Mouse (Mus musculus) hindbrain, embryonic 13.5 days (tissue): ENCODE data around the gene Nagpa. TPM values are rescaled to one million over a fixed set of nuclear protein-coding genes. Genes with fewer than 3 reads are reported as not detected.

Experiments
- ATAC-seq: fragments of 200-750 bp; cut with Nextera tagmentation; 2 replicates; pipeline ENCODE4 v1.8.0; 2017; ENCODE audit warnings: moderate TSS enrichment; ENCODE audit not compliant: low FRiP score
- H3K27ac ChIP-seq: fragments of 300-500 bp; sonication (generic); 2 replicates; pipeline ENCODE4 v1.5.1; 2015; ENCODE audit warnings: inconsistent platforms, mild to moderate bottlenecking, moderate library complexity
- H3K27me3 ChIP-seq: fragments of 300-500 bp; sonication (generic); 2 replicates; pipeline ENCODE4 v1.6.1; 2015; ENCODE audit warnings: mild to moderate bottlenecking, inconsistent platforms
- H3K36me3 ChIP-seq: fragments of 300-500 bp; sonication (generic); 2 replicates; pipeline ENCODE4 v1.6.1; 2015; ENCODE audit warnings: mild to moderate bottlenecking, inconsistent platforms
- H3K4me1 ChIP-seq: fragments of 300-500 bp; sonication (generic); replicated peaks from 2 replicates; pipeline ENCODE4 v1.6.1; 2015; ENCODE audit warnings: inconsistent platforms
- H3K4me2 ChIP-seq: fragments of 300-500 bp; sonication (generic); 2 replicates; pipeline ENCODE4 v1.6.1; 2015; ENCODE audit warnings: inconsistent platforms, mild to moderate bottlenecking, moderate library complexity
- H3K4me3 ChIP-seq: fragments of 300-500 bp; sonication (generic); 2 replicates; pipeline ENCODE4 v1.5.1; 2015; ENCODE audit warnings: mild to moderate bottlenecking, inconsistent platforms
- H3K9ac ChIP-seq: fragments of 300-500 bp; sonication (generic); 2 replicates; pipeline ENCODE4 v1.6.1; 2015; ENCODE audit warnings: mild to moderate bottlenecking, inconsistent platforms
- H3K9me3 ChIP-seq: fragments of 300-500 bp; sonication (generic); 2 replicates; pipeline ENCODE4 v1.6.1; 2016; ENCODE audit warnings: inconsistent platforms
- WGBS: fragments of 180-500 bp; shearing (Covaris S2); methylation state at CpG from one replicate; pipeline ENCODE4 v1.1.7; 2015; 5-methylcytosine and 5-hydroxymethylcytosine counted together
- polyA plus RNA-seq: library from polyadenylated mRNA; unstranded; fragments of >200 nt; fragmentation: Nextera tagmentation; extraction: Ambion mirVana; gene quantifications from 2 replicates; pipeline ENCODE4 v1.2.1, GENCODE M21; 2015

The Nagpa gene
- polyA plus RNA-seq, 1 experiment from 2014 or later: 12.1 TPM

DNA sequence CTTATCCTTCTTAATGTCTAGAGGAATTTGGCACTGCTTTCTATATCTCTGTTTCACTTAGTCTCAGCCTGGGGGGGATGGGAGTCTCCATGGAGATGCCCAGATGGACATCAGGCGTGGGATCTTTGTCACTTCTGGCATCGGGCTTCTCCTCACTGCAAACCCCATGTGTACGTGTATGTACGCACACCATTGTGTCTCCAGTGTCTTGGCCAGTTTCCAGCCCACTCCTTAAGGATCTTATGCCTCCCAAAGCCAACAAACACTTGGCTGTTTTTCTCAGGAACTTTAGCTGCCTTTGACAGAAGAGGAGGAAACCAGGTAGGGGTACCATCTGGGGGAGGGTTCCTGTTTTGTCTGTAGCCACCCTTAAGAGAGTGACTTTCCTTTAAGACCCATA, 17.6 kb upstream of the Nagpa start:
- Histone ChIP-seq H3K9me3 (no peaks in the 10 kb centered on the region), H3K27ac (no peak overlapping the region), H3K4me3 (no peak overlapping the region), H3K9ac (no peak overlapping the region), H3K4me2 (no peak overlapping the region), H3K36me3 (no peaks in the 10 kb centered on the region), H3K4me1 (no peaks in the 10 kb centered on the region), H3K27me3 (peaks cover 27% of the 10 kb centered on the region; the same call in 1 of the 2 replicates)
- WGBS: 58% methylated on average over 4 of the region's 4 CpGs
- ATAC-seq: no peak

DNA sequence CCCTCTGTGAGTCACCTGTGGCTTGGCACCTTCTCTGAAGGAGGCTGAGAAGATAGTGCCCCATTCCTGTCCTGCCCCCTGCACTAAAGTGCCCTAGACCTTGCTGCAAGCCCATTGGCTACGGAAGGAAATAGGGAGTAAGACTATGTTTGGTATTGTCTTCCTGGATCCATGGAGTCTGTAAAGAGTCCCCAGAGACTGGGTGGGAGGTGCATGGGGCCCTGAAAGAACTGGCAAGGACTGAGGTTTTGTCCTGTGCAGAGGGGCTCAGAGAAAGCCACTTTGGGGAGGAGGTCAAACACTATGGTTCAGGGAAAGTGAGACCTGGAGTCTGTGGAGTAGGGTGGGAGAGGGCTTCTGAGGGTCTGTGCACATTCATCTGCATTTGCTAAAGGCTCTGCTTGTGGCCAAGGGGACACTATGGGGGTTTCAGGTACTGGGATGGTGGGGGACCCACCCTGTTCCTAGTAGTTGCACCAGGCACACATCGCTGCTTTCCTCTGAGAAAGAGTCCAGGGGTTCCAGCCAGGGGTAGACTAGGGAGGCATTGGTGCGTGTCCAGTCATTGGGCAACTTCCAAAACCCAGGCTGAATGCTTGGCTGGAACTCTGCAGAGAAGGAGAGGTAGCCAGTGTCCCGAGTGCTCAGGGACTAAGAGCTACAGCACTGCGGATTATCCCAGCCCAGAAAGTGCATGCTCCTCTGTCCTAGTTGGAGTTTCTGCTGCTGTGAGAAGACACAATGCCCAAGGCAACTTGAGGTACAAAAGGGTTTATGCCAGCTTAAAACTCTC, 13.7 kb upstream of the Nagpa start:
- no peaks in the 10 kb centered on the region for H3K36me3 ChIP-seq
- no peak overlapping the region for H3K9ac ChIP-seq
- no peaks in the 10 kb centered on the region for H3K9me3 ChIP-seq
- H3K4me3 ChIP-seq: no peak overlapping the region
- no peak overlapping the region for H3K27ac ChIP-seq
- no peak overlapping the region for H3K4me2 ChIP-seq
- no peaks in the 10 kb centered on the region for H3K4me1 ChIP-seq
- 73% methylated on average over 5 of the region's 5 CpGs for WGBS
- ATAC-seq: no peak
- H3K27me3 ChIP-seq: peaks cover 28% of the 10 kb centered on the region; the same call in 1 of the 2 replicates

DNA sequence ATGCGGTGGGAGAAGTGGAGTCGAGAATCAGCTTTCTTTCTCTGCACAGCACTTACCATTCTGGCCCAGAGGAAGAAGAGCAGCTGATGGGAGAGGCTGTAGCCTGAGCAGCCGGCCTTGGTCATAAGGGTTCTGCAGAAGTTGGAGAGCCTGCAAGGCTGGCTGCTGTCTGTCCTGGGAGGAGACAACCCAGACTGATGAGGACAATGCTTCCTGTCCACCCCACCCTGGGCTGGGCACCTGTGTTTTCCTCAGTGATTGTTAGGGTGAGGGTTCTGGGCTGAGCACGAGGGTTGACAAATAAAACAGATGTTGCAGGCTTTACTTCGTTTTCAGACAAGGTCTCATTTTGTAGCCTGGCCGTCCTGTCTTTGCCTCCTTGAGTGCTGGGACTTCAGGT, 12.9 kb upstream of the Nagpa start:
- Histone ChIP-seq H3K27me3 (peaks cover 23% of the 10 kb centered on the region; the same call in 1 of the 2 replicates), H3K36me3 (no peaks in the 10 kb centered on the region), H3K27ac (no peak overlapping the region), H3K9me3 (no peaks in the 10 kb centered on the region), H3K4me3 (no peak overlapping the region), H3K4me2 (no peak overlapping the region), H3K4me1 (no peaks in the 10 kb centered on the region), H3K9ac (no peak overlapping the region)
- no peak for ATAC-seq
- WGBS: 73% methylated on average over 6 of the region's 6 CpGs

DNA sequence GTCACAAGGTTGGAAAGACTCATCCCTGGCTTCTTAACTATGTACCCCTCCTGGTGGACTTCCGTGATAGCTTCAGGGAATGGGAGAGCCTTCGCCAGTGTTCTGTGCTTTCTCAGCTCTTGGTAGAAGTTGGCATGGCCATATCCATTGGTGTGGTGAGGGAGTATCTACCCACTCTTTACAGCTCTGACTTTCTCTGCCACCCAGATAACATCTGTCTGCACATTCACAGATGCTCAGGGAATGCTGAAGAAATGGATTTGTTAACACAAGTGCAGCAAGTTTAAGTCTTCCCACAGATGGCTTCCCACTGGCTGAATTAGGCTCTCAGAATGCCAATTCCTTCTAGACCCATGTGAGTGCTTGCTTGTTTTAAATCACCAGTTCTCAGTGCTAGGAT, 10.3 kb upstream of the Nagpa start:
- H3K4me1 ChIP-seq: no peaks in the 10 kb centered on the region
- H3K4me3 ChIP-seq: no peak overlapping the region
- no peak overlapping the region for H3K9ac ChIP-seq
- H3K27me3 ChIP-seq: 0 out of 2 replicates have a peak, but pooled peaks cover 23% of the 10 kb centered on the region
- H3K36me3 ChIP-seq: no peaks in the 10 kb centered on the region
- no peak overlapping the region for H3K4me2 ChIP-seq
- H3K9me3 ChIP-seq: no peaks in the 10 kb centered on the region
- no peak for ATAC-seq
- 95% methylated on average over 2 of the region's 2 CpGs for WGBS
- H3K27ac ChIP-seq: no peak overlapping the region

DNA sequence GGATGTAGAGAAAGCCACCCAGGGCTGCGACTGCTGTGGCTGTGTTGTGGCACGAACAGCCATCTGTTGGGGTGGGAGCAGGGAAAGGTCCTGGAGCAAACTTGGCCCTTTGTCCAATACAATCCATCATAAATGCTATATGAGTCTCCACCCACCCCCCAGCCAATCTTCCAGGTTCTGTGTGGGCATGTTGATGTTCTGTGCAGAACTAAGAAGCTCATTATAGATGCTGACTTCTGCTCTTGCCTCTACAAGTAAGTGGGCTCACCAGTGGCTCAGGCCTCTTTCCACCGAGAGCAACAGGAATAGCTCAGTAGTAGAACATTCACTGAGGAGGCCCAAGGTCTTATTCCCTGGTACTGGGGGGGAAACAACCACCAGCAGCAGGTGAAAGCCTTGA, 8.3 kb upstream of the Nagpa start:
- H3K9ac ChIP-seq: no peak overlapping the region
- H3K27ac ChIP-seq: no peak overlapping the region
- H3K27me3 ChIP-seq: 0 out of 2 replicates have a peak, but pooled peaks cover 13% of the 10 kb centered on the region
- no peak overlapping the region for H3K4me3 ChIP-seq
- H3K4me2 ChIP-seq: no peak overlapping the region
- WGBS: 86% methylated on average over 3 of the region's 3 CpGs
- no peaks in the 10 kb centered on the region for H3K36me3 ChIP-seq
- H3K9me3 ChIP-seq: no peaks in the 10 kb centered on the region
- H3K4me1 ChIP-seq: no peaks in the 10 kb centered on the region
- ATAC-seq: no peak

DNA sequence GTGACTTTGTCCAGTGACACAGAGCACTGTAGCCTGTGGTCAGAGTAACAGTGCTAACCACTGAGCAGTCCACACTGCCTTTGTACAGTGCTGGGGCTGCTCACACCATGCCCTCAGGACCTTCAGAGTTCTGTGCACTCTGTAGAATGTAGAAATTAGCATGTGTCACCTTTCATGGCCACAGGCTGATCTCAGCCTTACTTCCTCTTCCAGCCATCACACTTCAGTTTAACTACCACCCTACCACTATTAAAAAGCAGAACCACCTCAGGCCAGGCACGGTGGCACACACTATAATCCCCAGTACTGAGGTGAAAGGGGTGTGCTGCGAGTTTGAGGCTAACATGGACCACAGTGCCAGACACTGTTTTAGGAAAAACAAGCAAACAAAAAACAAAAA, 6.6 kb upstream of the Nagpa start:
- Histone ChIP-seq H3K27ac (no peak overlapping the region), H3K36me3 (no peaks in the 10 kb centered on the region), H3K4me2 (no peak overlapping the region), H3K27me3 (peaks cover 11% of the 10 kb centered on the region; the same call in 1 of the 2 replicates), H3K9ac (no peak overlapping the region), H3K9me3 (no peaks in the 10 kb centered on the region), H3K4me3 (no peak overlapping the region), H3K4me1 (no peaks in the 10 kb centered on the region)
- WGBS: 81% methylated on average over 2 of the region's 2 CpGs
- no peak for ATAC-seq

DNA sequence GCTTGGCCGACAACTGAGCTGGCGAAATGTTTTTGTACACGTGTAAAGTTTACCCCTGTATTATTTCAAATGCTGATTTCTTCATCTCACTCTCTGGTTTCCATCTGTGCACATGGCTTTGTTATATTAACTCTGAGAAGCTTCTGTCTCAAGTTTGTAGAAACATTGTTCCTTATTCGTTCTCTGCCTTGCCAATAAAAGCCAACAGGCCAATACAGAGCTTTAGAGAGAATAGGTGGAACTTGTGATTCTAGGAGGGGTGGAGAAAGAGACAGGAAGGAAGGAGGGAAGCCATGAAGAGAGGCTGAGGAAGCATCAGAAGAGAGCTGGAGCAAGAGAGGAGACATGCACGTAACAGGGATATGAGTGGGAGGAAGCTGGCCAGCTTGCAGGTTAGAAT, 2.2 kb upstream of the Nagpa start:
- no peak overlapping the region for H3K4me2 ChIP-seq
- H3K9ac ChIP-seq: no peak overlapping the region
- H3K27me3 ChIP-seq: peaks cover 19% of the 10 kb centered on the region
- no peak overlapping the region for H3K4me3 ChIP-seq
- H3K9me3 ChIP-seq: no peaks in the 10 kb centered on the region
- H3K36me3 ChIP-seq: no peaks in the 10 kb centered on the region
- ATAC-seq: no peak
- 80% methylated on average over 5 of the region's 5 CpGs for WGBS
- H3K4me1 ChIP-seq: peaks cover 17% of the 10 kb centered on the region
- no peak overlapping the region for H3K27ac ChIP-seq

DNA sequence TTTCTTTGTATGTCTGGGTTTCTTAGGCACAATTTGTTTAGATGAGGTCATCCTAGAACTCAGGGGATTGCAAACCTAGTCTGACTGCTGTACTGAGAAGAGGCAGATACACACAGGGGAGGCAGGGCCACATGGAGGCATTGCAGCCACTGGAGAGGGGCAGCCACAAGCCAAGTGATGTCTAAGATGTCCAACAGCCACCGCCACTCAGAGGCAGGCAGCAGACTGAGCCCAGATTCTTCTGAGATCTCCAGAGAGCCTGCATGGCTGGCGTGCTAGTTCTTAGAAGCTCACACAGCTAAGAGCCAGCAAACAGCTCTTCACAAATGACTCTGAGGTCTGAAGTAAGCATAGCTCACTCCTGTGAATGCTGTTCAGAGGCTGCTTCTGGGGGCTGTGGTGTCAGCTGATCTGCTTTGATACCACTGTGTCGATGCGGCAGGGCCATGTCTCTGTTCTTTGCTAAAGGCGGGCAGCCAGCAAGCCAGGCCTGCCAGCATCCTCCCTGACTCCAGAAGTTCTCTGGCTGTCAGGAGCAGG, 1.7 kb upstream of the Nagpa start:
- H3K27ac ChIP-seq: no peak overlapping the region
- 90% methylated on average over 5 of the region's 5 CpGs for WGBS
- H3K27me3 ChIP-seq: peaks cover 19% of the 10 kb centered on the region
- ATAC-seq: no peak
- H3K36me3 ChIP-seq: peaks cover under 1% of the 10 kb centered on the region; the same call in 1 of the 2 replicates
- H3K4me3 ChIP-seq: no peak overlapping the region
- H3K9me3 ChIP-seq: no peaks in the 10 kb centered on the region
- H3K4me2 ChIP-seq: no peak overlapping the region
- peaks cover 17% of the 10 kb centered on the region for H3K4me1 ChIP-seq
- H3K9ac ChIP-seq: no peak overlapping the region

DNA sequence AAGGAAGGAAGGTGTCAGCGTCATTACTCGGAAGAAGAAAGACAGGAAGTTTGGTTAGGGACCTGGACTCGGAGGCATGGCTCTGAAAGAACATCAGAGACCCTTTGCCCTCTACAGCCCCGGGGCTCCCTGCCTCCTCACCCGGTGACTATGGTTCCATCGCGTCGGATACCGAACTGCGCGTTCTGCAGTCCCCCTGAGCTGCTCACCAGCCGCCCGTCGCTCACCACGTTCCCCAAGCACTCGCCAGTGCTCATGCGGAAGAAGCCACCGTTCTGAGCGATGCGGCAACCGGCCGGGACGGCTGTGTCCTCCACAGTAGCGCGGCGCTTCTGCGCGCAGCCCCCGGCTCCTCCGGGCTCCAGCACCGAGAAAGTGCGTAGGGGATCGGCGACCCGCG, 612 bp downstream of the Nagpa start:
- Histone ChIP-seq H3K27me3 (peaks cover 13% of the 10 kb centered on the region), H3K36me3 (peaks cover 19% of the 10 kb centered on the region), H3K4me3 (peak overlapping the region; percentile 73), H3K4me1 (peaks cover 17% of the 10 kb centered on the region), H3K9ac (peak overlapping the region; percentile 71), H3K9me3 (no peaks in the 10 kb centered on the region), H3K27ac (no peak overlapping the region), H3K4me2 (peak overlapping the region; percentile 91)
- WGBS: 2% methylated on average over 36 of the region's 36 CpGs
- ATAC-seq: no peak; the same call in none of the 2 replicates

DNA sequence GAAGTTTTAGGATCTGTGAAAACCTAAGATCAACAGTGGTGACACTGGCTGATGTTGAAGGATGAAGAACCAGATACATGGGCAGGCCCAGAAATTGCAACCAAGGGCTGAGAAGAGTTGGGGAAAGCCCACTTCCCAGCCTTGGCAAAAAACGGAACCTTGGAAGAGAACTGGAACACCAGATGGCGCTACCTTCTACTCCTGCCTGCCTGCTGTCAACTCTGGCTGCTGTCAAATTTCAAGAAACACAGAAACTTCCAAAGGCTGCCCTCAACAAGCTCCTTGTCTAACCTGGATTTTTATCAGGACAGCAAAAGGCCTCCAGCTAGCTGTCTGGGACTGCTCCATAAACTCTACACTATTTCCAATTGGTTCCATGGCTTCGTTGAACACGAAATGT, 1.1 kb downstream of the Nagpa start:
- WGBS: 13% methylated on average over 4 of the region's 4 CpGs
- Histone ChIP-seq H3K9me3 (no peaks in the 10 kb centered on the region), H3K4me3 (peak overlapping the region; percentile 73), H3K4me2 (peak overlapping the region; percentile 91), H3K27ac (no peak overlapping the region), H3K36me3 (peaks cover 20% of the 10 kb centered on the region), H3K27me3 (peaks cover 13% of the 10 kb centered on the region), H3K4me1 (peaks cover 17% of the 10 kb centered on the region), H3K9ac (no peak overlapping the region)
- no peak for ATAC-seq

DNA sequence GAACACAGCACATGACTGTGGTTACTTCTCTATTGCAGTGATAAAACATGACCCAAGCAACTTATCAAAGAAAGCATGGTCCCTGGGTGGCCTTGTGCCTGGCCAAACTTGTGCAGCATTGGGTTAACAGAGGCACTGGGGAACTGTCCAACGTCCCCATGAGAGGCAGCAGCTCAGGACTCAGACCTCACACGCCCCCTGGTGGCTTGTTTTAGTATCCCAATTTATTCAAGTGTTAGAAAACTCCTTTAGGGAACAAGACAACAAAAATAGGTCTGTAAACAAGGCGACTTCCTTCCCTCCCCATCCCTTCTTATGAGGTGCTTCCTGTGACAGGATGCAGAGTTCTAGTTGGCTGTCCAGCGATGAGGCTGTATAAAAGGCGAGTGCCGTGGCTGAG, 8.7 kb downstream of the Nagpa start:
- no peaks in the 10 kb centered on the region for H3K9me3 ChIP-seq
- WGBS: 34% methylated on average over 6 of the region's 6 CpGs

DNA sequence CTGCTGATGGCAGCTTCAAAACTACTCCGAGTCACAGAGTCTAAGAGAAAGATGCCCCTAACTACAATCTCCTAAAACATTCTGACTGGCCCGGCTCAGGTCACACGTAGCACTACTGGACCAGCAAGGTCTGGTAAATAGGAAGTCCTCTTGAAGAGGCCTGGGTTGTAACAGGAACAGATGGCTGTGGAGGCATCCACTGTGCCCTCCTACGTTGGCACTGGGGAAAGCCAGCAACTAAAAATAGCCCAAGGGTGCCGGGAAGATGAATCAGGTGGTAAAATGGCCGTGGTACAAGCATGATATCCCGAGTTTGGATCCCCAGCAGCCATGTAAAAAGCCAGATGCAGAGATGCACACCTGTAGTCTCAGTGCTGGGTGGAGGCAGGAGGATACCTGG, 17.6 kb downstream of the Nagpa start:
- Histone ChIP-seq H3K9ac (no peak overlapping the region), H3K27me3 (peaks cover 12% of the 10 kb centered on the region; the same call in 1 of the 2 replicates), H3K36me3 (no peaks in the 10 kb centered on the region), H3K4me3 (no peak overlapping the region), H3K4me1 (peaks cover 5% of the 10 kb centered on the region; the same call in 1 of the 2 replicates), H3K4me2 (no peak overlapping the region), H3K27ac (no peak overlapping the region), H3K9me3 (no peaks in the 10 kb centered on the region)
- WGBS: 81% methylated on average over 7 of the region's 7 CpGs
- no peak for ATAC-seq

More for the DNA sequence above, 8.7 kb downstream of the Nagpa start:
- no peaks in the 10 kb centered on the region for H3K27me3 ChIP-seq
- H3K4me1 ChIP-seq: no peaks in the 10 kb centered on the region
- peaks cover 26% of the 10 kb centered on the region for H3K36me3 ChIP-seq
- no peak overlapping the region for H3K4me2 ChIP-seq
- H3K4me3 ChIP-seq: no peak overlapping the region
- no peak overlapping the region for H3K9ac ChIP-seq
- no peak for ATAC-seq
- H3K27ac ChIP-seq: no peak overlapping the region

DNA sequence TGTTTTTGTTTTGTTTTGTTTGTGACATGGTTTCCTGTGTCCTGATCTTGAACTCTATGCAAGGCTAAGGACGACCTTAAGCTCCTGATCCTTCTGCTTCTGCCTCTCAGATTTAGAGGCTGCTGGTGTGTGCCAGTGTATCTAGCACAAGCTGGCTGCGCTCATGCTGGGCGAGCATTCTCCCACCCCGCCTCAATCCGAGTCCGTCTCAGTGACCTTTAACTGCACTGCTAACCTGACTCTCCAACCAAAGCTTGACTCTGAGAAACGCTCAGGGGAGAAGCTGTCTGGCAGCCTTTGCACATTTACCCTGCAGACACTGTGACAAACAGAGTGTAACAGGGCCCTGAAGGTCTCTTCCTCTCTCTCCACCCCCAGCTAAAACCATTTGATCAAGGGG, 18.1 kb downstream of the Nagpa start:
- no peaks in the 10 kb centered on the region for H3K9me3 ChIP-seq
- ATAC-seq: no peak
- H3K4me1 ChIP-seq: peaks cover 5% of the 10 kb centered on the region; the same call in 1 of the 2 replicates
- WGBS: 67% methylated on average over 7 of the region's 7 CpGs
- no peak overlapping the region for H3K4me2 ChIP-seq
- no peak overlapping the region for H3K27ac ChIP-seq
- H3K36me3 ChIP-seq: no peaks in the 10 kb centered on the region
- H3K4me3 ChIP-seq: no peak overlapping the region
- no peak overlapping the region for H3K9ac ChIP-seq
- H3K27me3 ChIP-seq: peaks cover 12% of the 10 kb centered on the region; the same call in 1 of the 2 replicates
